Mouse (Mus musculus) monocyte, adult 5-6 weeks (primary cell): ENCODE results near the gene Eps8l1. TPM values are rescaled to one million over a fixed set of nuclear protein-coding genes. Genes with fewer than 3 reads are reported as not detected.
"Not testable (repeated sequence)": the region's sequence is repeated elsewhere in the genome, so short reads cannot be mapped to it uniquely, and the experiment has no call there.

Experiments
- ATAC-seq: fragments of 153-309, 156-312 bp; replicated peaks from 2 replicates; pipeline ENCODE4 v1.8.0; 2017; ENCODE audit warnings: mild to moderate bottlenecking; ENCODE audit not compliant: low TSS enrichment, insufficient number of reproducible peaks, severe bottlenecking, poor library complexity, low FRiP score
- total RNA-seq: library from RNA; stranded (forward); fragments of 200-1000, 200-491, 200-594 nt; gene quantifications from 3 replicates; pipeline ENCODE4 v1.2.3, GENCODE M21; 2017

The Eps8l1 gene
- total RNA-seq: 15.0 to 52.1 TPM (median 27.4 TPM) in 3 replicates

DNA sequence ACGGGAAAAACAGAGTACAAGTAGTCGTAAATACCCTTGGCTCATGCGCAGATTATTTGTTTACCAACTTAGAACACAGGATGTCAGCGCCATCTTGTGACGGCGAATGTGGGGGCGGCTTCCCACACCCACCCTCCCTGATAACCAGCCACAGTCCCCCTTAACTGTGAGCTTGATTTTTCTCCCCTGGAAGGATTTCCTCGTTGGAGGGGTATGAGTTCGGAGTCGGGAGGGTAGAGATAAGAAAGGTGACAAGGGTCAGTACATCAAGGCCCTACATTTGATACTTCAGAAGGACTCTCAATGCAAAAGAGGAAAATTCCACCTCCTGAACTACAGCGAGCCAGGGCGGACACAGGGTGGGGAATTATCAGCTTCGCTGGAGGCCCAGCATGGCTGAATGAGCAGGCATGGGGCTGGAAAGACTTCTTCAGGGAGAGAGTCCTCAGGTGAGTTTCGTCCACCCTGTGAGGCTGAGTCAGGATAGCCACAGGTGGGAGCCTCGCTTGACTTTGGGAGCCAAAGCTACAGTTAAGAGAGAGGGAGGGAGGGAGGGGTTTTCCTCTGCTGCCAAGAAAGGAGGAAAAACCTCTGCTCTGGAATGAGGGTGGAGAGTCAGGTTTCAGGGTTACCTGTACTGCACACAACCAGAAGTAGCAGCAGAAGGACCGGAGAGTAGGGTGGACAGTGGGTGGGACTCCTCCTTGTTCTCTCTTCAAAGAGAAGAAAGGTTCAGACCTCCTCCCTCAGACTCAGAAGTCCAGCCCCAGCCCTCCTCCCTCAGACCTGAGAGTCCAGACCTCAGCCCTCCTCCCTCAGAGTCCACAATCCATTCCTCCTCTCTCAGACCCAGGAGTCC is at the start of gene Eps8l1:
Gene Eps8l1, plus strand, starts transcription at position 99 of the 859 bp plus-strand sequence.
- 0 out of 2 replicates have a peak, but pooled peaks have one; percentile 40 for ATAC-seq

DNA sequence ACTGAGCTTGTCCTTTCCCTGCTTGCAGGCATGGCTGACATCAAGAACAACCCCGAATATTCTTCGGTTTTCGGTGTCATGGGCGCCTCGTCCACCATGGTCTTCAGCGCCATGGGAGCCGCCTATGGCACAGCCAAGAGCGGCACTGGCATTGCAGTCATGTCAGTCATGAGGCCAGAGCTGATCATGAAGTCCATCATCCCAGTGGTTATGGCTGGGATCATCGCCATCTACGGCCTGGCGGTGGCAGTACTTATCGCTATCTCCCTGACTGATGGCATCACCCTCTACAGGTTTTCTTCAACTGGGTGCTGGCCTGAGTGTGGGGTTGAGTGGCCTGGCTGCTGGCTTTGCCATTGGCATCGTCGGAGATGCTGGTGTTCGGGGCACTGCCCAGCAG is 48.1 kb upstream of the Eps8l1 start:
- not testable (repeated sequence) for ATAC-seq

DNA sequence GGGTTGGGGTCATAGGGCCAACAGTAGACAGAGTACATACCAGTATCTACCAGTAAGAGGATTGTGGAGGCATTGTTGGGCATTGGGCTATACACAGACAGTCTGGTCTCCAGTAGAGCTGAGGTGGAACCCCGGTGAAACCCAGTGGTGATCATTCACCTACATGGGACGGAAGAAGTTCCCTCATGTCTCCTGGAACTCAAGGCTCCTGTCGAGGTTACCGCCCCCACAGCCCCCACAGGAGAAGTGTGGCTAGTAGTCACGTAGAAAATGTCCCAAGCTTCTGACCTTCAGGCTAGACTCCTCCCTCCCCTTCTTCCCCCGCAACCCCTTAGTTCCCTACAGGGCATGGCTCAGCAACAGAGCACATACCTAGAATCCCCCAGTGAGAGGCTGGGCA is 40.8 kb upstream of the Eps8l1 start:
- ATAC-seq: no peak

DNA sequence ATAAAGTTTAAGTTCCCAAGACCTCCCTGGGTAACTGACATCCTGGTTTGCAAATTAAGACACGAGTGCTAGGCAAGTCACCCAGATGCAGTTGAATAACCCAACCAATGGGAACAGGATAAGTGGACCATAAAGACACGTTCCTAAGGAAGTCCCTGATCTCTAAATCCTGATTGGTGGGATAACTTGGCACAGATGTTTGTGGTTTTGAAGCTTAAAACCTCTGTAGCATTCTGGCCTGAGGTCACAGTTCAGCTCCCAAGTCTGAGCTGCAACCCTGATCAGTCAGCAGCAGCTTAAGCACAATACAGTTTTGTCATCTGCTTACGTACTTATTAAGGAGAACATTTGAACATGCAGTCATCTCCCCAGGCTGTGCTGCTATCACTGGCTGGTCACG is 40.2 kb upstream of the Eps8l1 start:
- ATAC-seq: no peak

DNA sequence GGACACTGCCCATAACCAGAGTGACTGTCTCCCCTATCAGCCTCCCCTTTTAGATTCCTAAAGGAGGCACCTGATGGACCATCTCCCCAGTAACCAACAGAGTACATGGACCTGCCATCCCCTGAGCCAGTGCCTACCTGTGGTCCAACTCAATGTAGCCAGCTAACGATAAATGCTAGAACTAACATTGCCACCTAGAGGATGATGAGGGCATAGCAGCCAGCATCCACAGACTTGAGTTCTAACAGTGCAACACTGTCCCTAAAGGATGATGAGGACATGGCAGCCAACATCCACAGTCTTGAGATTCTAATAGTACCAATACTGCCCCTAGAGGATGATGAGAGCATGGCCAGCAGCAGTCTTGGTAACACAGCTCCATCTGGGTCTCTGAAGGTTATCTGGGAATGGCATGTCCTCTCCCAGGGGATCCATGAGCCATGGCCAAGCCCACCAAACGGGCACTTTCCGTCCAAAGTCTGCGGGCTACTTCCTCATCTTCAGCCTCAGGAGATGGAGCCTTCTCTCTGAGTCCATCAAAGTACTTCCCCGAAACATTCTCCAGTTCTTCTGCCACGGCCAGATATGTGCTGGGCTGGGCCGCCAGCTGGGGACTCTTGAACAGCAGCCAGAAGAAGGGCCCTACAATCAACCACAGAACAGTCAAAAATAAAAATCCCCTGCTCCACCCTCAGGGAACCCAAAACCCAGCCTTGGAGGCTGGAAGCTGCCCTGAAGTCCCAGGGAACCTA is 33.1 kb upstream of the Eps8l1 start:
- ATAC-seq: peak; percentile 95

DNA sequence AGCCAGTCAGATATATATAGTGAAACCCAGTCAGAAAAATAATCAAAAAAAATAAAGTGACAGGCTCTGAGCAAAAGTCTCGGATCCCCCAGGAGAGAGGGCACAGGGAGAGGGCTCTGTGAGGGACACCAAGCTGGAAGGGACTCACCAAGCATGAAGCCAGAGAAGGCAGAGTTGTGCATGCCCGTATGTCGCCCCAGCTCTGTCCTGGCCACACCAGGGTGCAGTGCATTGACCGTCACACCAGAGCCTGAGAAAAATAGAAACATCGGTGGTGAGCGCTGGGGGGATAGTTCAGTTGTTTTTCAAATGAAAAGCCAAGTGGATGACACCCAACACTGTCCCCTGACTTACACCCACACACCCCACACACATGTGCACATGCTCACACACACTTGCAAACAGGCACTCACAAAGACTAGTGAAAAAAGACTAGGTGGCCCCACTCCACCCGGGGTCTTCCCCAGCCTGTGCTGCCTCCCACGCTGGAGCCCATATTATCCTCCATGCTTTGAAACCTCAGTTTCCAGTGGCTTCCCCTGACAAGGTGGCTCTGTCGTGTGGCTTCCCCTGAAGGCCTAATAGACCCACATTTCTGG is 30.1 kb upstream of the Eps8l1 start:
- ATAC-seq: no peak

DNA sequence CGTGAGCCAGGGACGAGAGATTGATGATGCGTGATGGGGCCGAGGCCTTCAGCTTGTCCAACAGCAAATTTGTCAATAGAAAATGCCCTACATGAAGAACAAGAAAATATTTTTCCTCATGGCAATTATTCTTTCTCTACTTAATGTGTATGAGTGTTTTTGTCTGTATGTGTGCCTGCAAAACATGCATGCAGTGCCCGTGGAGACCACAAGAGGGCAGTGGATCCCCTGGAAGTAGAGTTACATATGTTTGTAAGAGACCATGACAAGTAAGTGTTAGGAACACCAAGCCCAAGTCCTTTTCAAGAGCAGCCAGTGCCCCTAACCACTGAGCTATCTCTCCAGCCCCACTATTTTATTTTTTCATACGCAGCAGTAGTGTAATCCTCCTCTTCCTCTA is 28.9 kb upstream of the Eps8l1 start:
- no peak for ATAC-seq

DNA sequence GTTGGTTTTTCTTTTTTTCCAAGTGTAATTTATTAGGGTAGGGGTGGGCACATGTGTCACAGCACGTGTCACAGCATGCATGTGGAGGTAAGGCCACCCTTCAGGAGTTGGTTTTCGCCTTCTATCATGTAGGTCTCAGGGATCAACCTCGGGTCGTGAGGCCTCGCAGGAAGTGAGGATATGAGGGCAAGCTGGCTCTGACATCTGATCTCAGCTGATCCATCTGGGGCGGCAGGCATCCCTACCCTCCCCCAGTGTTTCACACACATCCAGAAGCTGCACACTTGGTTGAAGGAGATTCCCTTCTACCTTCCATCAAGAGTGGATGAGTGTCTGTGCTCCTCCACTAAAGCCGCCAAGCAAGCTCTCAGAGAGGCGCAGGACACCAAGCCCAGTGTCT is 28.4 kb upstream of the Eps8l1 start:
- no peak for ATAC-seq

DNA sequence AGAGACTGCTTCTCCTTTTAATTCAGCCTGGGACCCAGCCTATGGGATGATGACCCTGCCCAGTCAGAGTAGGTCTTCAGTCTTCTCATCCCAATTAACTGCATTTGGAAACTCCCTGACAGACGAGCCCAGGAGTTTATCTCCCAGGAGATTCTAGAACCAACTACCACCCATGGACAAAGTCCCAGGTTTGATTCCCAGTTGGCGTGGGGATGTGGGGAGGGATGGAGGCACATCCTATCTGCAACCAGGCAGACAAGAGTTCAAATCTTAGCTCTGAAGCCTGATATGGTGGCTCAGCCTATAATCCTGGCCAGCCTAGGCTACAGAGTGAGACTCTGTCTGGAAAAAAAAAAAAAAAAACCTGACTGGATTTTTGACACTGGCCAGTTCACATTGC is 22.8 kb upstream of the Eps8l1 start:
- ATAC-seq: no peak

DNA sequence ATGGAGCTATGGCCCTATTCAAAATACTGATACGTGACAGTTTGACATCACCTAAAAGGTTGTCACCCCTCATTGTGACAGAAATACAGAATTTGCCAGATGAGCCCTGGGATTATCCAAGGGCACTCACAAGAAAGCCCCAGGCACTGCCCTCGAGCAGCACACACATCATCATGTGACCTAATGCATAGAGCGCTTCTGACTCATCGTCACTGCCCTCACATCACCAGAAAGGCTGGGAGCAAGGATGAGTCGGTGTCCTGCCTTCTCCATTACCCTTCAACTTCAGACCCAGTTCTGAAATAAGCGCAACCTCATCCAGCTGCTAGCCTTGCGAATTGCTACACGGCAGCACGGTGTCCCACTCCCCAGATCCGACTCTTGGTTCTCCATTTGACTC is 19.9 kb upstream of the Eps8l1 start:
- no peak for ATAC-seq

DNA sequence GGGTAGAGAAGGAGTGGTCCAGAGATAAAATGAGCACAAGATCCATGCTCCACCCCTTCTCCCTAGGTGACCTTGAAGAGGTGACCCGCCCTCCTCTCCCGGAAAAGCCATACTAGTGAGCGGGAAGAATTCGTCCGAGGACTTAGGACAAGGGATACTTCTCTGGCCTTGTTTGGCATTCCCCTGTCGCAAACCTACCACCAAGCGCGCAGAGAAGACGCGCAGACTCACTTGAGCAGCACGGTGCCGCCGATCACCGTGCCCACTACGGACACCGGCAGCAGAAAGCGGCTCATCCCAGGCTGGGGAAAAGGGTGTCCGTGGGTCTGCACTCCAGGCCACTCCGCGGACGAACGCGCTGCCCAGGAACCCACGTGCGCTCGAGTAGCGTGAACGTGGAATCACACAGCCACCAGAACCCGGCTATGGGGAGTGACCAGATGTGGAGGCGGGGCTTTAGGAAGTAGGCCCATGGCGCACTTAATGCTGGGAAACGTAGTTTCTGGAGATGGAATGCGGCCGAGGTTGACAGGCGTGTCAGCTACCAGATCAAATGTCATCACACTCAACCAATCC is 15.2 kb upstream of the Eps8l1 start, which contains the start of gene Rdh13:
Gene Rdh13, minus strand, starts transcription at position 434 of the 576 bp plus-strand sequence.
- ATAC-seq: peak; percentile 93

DNA sequence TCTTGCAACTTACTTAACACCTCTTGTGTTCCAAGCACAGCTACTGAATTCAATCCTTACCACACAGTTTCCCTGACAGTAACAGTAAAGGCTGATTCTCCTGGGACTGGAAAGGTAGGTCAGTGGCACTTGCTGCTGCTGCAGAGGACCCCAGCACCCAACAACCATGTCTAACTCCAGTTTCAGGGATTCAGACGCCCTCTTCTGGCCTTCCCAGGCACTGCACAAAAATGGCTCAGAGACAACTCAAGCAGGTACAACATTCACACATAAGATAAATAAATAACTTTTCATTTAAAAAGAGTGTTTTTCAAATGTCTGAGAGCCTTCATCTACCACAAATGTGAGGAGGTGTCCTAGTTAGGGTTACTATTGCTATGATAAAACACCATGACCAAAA is 13.3 kb upstream of the Eps8l1 start:
- no peak for ATAC-seq

DNA sequence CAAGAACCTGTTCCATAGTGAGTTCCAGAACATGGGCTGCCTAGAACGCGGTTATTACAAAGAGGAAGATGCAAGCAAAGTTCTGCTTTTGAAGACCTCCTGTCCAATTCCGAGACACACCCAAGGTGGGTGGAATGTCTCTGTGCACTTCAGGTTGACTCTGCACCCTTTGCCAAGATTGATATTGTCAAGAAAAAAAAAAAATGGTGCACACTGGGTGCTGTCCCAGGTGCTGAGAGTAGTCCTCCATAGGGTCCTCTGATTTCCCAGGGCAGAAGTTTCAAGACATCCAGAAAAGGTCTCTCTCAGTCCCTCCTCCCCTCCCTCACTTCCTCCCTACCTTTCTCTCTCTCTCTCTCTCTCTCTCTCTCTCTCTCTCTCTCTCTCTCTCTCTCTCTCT is 12.0 kb upstream of the Eps8l1 start:
- ATAC-seq: no peak

DNA sequence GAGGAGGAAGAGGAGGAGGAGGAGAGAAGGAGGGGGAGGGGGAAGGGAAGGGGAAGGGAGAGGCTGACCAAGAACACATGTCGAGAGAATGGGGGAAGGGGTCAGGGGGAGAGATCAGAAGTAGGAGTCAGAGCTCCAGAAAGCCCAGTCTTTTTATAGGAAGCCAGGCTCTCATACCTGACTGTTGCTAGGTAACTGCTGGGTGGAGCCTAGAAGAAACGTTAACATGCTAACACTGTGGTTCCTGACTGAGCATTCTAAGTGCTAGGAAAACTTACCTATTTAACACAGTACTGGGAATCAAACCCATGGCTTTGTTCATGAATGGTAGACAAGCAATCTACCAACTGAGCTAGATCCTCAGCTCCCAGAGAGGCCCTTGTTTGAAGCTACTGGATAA is 11.3 kb upstream of the Eps8l1 start:
- no peak for ATAC-seq

DNA sequence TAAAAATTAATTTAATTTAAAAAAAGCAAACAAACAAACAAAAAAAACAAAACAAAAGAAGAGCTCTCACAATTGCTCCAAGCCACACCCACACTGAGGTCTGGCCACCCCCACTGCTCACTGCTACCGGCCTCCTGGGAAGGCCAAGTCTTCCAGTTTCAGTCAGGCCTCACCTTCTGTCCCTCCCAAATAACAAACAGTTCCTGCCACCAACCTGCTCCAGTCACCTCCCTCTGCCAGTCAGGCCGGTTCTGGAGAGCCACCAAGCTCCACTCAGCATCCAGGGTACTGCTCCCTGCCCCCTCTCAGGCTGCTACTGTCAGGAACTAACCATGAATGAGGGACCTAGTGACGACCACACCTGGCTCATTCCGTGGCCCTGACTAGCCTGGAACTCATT is 7.8 kb upstream of the Eps8l1 start:
- no peak for ATAC-seq

DNA sequence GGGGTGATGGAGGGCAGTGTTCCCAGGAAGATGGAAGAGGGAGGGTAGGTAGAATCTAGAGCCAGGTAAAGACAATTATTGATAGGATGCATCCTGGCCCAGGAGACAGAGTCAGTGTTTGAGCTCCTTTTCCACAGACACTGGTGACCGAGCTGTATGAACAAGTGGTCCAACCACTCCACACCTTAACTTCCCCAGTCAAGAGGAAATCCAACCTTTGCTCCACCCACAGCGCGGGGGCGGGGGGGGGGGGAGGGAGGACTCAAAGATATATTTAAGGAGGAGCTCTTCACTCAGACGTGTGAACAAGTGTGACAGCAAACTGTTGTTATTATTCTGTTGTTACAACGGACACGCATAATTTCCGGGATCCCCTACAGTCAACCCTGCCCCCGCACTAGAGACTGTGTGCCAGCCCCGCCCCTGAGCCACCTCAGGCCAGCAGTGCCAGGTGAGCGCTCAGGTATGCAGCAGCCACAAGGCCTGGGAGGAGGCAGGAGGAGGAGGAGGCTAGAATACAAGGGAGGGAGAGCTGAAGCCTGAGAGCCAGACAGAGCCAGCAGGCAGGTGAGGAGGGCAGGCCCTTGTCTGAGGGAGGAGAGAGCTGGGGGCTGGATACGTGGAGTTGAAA is 3.8 kb downstream of the Eps8l1 start:
- ATAC-seq: no peak

DNA sequence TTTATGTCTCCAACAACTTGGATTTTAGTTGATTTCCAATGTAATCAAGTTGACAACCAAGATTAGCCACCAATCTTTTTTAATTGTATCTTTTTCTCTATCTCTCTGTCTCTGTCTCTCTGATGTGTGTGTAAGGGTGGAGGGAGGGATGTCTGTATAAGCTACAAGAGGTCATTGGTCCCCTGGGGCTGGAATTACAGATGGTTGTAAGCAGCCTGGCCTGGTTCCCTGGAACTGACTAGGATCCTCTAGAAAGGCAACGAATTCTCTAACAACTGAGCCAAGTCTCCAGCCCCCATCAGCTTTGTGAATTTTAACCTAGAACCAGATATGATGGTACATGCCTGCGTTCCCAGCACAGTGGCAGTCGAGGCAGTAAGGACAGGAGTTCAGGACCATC is 7.3 kb downstream of the Eps8l1 start:
- no peak for ATAC-seq

DNA sequence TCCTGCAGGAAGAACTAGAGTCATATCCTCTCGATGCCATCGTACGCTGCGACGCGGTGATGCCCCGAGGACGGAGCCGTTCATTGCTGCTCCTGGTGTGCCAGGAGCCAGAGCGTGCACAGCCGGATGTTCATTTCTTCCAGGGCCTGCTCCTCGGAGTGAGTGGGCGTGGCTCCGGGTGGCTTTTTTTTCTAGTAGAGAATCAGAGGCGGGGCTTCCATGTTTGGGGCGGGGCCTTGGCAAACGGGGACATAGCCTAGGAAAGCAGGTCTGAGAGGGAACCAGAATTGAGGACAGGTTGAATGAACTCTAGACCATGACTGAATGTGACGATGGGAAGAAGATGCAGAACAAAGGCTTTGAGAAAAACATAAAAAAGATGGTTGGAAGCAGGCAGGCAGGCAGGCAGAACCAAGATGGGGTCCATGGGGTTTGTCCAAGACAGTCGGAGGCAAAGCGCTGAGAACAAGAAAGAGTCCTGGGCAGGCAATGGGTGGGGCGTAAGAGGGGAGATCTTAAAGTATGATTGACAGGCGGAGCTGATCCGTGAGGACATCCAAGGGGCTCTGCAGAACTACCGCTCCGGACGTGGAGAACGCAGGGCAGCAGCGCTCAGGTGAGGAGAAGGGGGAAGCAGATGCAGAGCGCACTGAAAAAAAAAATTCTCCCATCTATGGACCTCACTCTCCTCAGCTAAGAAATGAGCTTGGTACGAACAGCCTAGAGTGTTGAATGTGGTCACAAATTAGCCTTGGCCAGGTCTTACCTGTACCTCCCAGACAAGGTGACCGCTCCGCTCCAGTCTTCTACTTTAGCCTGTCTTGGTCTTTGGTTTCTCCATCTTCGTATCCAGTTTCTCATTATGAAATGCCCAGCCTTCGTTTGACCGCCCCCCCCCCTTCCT is 10.1 kb downstream of the Eps8l1 start:
- ATAC-seq: no peak
